Mouse (Mus musculus): Measurements from ENCODE around the gene Dnal4. TPM values are rescaled to one million over a fixed set of nuclear protein-coding genes. Genes with fewer than 3 reads are reported as not detected.
"Not testable (repeated sequence)": the region's sequence is repeated elsewhere in the genome, so short reads cannot be mapped to it uniquely, and the experiment has no call there.

Dnal4 gene
- polyA plus RNA-seq (2021), result 76.8 TPM

GRCm38 (mm10) chr15:79777749-79778148 lies at the start of gene Dnal4:
Gene Dnal4 (minus strand): TSS chr15:79777849.
- DNase-seq (ENCODE audit: low read depth, low spot score) (no peak), ATAC-seq (no peak)
- in situ Hi-C loops (cut with MboI; ENCODE audit: low pct_unique_long_range_greater_than_20kb), result no loop called here
- ChIA-PET POLR2A (no interaction called here), CTCF (interaction anchor here (1.9 kb wide), 1 partner anchor 53 kb away, joined by 5 read pairs; no protein-coding TSS in a partner anchor)
- peaks cover 12% of the 10 kb centered on the region for H3K27me3 ChIP-seq
- TF ChIP-seq CTCF (IDR thresholded peaks at IDR 0.05), result no peak

GRCm38 (mm10) chr15:79827061-79827777 lies 49.6 kb upstream of the Dnal4 start:
- ChIA-PET CTCF (no interaction called here), POLR2A (no interaction called here)
- in situ Hi-C loops (cut with MboI; ENCODE audit: low pct_unique_long_range_greater_than_20kb), result no loop called here
- no peak for TF ChIP-seq CTCF (IDR thresholded peaks at IDR 0.05)
- no peak for DNase-seq (ENCODE audit: low read depth, low spot score)
- no peak for ATAC-seq
- H3K27me3 ChIP-seq, result no peaks in the 10 kb centered on the region

GRCm38 (mm10) chr15:79826221-79826935 lies 48.7 kb upstream of the Dnal4 start:
- ChIA-PET CTCF (no interaction called here), POLR2A (interaction anchor here (0.7 kb wide), 1 partner anchor 109 kb away, joined by 3 read pairs; no protein-coding TSS in a partner anchor)
- no peak for DNase-seq (ENCODE audit: low read depth, low spot score)
- TF ChIP-seq CTCF (IDR thresholded peaks at IDR 0.05), result no peak
- no peaks in the 10 kb centered on the region for H3K27me3 ChIP-seq
- no peak for ATAC-seq
- in situ Hi-C loops (cut with MboI; ENCODE audit: low pct_unique_long_range_greater_than_20kb), result no loop called here

GRCm38 (mm10) chr15:79825146-79825825 lies 47.6 kb upstream of the Dnal4 start:
- CTCF ChIA-PET, result no interaction called here
- POLR2A ChIA-PET, result no interaction called here
- ATAC-seq, result no peak

GRCm38 (mm10) chr15:79823588-79824280 lies 46.1 kb upstream of the Dnal4 start:
- no peak for DNase-seq (ENCODE audit: low read depth, low spot score)
- ChIA-PET CTCF (interaction anchor here (0.9 kb wide), 1 partner anchor 10 kb away, joined by 3 read pairs; no protein-coding TSS in a partner anchor), POLR2A (interaction anchor here (0.6 kb wide), 1 partner anchor 955 kb away, joined by 6 read pairs; no protein-coding TSS in a partner anchor)
- H3K27me3 ChIP-seq, result no peaks in the 10 kb centered on the region
- no peak for ATAC-seq
- no peak for TF ChIP-seq CTCF (IDR thresholded peaks at IDR 0.05)
- in situ Hi-C loops (cut with MboI; ENCODE audit: low pct_unique_long_range_greater_than_20kb), result no loop called here

More at GRCm38 (mm10) chr15:79825146-79825825, 47.6 kb upstream of the Dnal4 start:
- no peaks in the 10 kb centered on the region for H3K27me3 ChIP-seq
- in situ Hi-C loops (cut with MboI; ENCODE audit: low pct_unique_long_range_greater_than_20kb), result no loop called here
- TF ChIP-seq CTCF (IDR thresholded peaks at IDR 0.05), result no peak
- no peak for DNase-seq (ENCODE audit: low read depth, low spot score)

- no peak for TF ChIP-seq CTCF (IDR thresholded peaks at IDR 0.05)
- DNase-seq (ENCODE audit: low read depth, low spot score) (no peak), ATAC-seq (no peak)
- ChIA-PET CTCF (interaction anchor here (1.5 kb wide), 1 partner anchor 9 kb away, joined by 5 read pairs; no protein-coding TSS in a partner anchor), POLR2A (no interaction called here)
- no peaks in the 10 kb centered on the region for H3K27me3 ChIP-seq
- in situ Hi-C loops (cut with MboI; ENCODE audit: low pct_unique_long_range_greater_than_20kb), result no loop called here
These were observed 44.9 kb upstream of the Dnal4 start for GRCm38 (mm10) chr15:79822265-79823199.

- no peak for DNase-seq (ENCODE audit: low read depth, low spot score)
- in situ Hi-C loops (cut with MboI; ENCODE audit: low pct_unique_long_range_greater_than_20kb), result no loop called here
These were observed 40.7 kb upstream of the Dnal4 start for GRCm38 (mm10) chr15:79818325-79818724.

GRCm38 (mm10) chr15:79813666-79814258 lies 36.1 kb upstream of the Dnal4 start:
- TF ChIP-seq CTCF (IDR thresholded peaks at IDR 0.05), result no peak
- ATAC-seq (no peak), DNase-seq (ENCODE audit: low read depth, low spot score) (peak; percentile 54)
- CTCF ChIA-PET, result interaction anchor here (1.3 to 3.1 kb wide), 2 partner anchors 11 to 18 kb away, joined by 3 to 17 read pairs; no protein-coding TSS in a partner anchor
- in situ Hi-C loops (cut with MboI; ENCODE audit: low pct_unique_long_range_greater_than_20kb), result no loop called here
- H3K27me3 ChIP-seq, result peaks cover 14% of the 10 kb centered on the region
- POLR2A ChIA-PET, result no interaction called here

More at GRCm38 (mm10) chr15:79818325-79818724, 40.7 kb upstream of the Dnal4 start:
- no peak for ATAC-seq
- no peak for TF ChIP-seq CTCF (IDR thresholded peaks at IDR 0.05)
- CTCF ChIA-PET, result no interaction called here
- H3K27me3 ChIP-seq, result no peaks in the 10 kb centered on the region
- POLR2A ChIA-PET, result no interaction called here

- ATAC-seq; in situ Hi-C loops (cut with MboI; ENCODE audit: low pct_unique_long_range_greater_than_20kb); POLR2A ChIA-PET: not testable (repeated sequence)
These were observed 35.2 kb upstream of the Dnal4 start for GRCm38 (mm10) chr15:79812840-79813239.

More at GRCm38 (mm10) chr15:79812840-79813239, 35.2 kb upstream of the Dnal4 start:
- CTCF ChIA-PET, result interaction anchor here (1.3 kb wide), 1 partner anchor 12 kb away, joined by 3 read pairs; no protein-coding TSS in a partner anchor
- not testable (repeated sequence) for DNase-seq (ENCODE audit: low read depth, low spot score)
- peaks cover 15% of the 10 kb centered on the region for H3K27me3 ChIP-seq

Measured in Patski (cell line).